Mouse (Mus musculus) brain, embryonic 18.5 days (tissue): ENCODE measurements around the gene Lgals2.

Experiments used
- DNase-seq: peaks from one replicate; pipeline ENCODE4 v3.0.0-alpha.2; 2012; ENCODE audit warnings: low read depth, low spot score

The Lgals2 gene

DNA sequence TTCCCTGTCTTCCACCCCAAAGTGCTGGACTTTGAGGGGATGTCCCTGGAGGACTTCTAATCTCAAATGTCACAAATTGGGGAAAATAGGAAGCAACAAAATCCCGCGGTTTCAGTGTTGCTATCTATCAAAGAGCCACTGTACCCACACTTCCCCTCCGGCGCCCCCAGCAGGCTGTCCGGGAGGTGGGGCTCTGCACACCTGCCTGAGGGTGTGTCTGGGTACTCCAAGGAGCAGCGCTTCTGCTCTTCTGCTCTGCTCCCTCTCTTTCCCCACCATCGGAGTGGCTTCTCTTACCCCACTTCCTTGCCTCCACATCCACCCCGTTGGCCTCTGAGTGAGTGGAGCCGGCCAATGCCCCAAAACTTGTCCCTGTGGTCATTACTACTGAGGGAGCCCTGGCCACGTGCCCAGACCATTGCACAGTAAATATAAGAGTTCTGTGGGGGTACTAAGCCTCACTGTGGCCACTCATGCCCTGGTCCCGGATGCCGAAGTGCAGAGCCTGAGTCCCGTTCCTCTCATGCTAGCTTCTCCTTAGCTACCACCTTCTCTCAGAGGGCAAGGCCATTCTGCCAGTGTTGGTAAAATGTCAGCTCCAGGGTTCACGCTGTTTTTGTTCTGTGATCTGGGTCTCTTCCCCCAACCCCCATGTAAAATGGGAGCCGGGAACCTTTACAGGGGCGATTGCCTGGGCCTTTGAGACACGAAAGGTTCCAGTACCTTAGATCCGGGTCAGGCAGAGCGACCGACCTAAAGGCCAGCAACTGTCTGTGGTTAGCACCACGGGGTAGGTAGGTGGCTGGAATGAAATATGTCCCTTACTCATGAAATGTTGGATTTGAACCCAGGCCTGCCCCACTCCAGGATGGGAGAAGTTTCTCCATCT lies 11.5 kb downstream of the Lgals2 start:
- no peak for DNase-seq

DNA sequence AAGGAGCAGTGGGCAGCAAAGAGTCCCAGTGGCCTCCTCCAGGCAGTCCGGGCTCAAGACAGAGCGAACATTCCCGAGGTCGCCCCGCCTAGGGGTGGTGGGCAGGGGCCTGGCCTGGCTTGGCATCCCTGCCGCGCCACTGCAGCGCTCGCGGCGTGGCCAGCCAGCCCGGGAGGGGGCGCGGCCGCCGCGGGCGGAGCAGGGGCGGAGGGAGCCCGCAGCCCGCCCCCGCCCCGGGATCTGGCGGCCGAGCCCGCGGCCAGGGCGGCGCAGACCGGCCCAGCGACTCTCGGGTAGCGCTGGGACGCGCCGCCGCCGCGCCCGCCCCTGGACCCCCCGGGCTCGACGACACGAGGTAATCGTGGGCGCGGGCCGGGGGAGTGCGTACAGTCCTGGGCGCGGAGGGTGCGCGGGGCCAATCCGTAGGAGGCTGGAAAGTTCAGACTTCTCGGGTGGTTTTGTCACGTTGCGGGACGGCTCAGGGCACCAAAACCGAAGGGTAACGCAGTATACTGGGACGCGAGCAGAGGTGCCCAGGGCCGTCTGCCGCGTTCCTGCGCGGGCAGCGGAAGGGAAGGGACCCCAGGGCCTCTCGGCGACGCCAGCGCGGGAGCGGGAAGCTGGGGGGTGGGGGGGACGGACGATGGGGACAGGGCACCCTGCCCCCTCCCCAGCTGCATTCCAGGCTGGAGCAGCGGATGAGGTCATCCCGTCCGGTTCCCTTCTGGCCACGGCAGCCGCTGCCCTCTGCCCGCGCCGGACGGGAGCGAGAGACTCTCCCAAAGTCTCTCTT lies 12.8 kb downstream of the Lgals2 start, which contains the start of gene Cdc42ep1:
Gene Cdc42ep1, plus strand, starts transcription at position 254 of the 793 bp plus-strand sequence.
- no peak for DNase-seq

DNA sequence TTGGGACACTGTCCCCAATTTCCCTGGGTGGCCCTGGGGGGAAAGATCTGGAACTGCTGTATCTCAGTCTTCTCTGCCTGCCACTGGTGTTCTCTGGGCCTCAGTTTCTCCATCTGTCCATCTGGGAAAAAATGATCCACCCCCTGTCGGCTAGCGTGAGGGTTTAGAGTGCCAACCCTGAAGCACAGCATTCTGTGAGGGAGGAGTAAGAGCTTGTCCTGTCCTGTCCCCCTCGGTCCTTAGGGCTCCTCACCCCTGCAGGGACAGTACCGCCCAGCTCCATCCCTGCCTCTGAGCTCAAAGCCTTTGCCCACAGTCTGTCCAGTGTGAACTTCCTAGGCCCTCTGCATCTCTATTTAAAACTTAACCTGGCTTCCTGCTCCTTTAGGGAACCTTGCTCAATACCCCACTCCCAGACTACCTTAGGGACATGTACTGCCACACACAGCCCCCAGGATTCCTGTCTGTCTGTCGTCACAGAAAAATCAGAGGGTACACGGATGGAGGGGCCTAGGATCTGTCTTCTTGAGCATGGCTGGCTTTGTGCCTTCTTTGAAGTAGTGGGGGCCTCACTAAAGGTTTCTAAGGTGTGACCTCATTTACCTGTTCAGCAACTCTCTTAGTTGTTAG lies 14.1 kb downstream of the Lgals2 start:
- no peak for DNase-seq

DNA sequence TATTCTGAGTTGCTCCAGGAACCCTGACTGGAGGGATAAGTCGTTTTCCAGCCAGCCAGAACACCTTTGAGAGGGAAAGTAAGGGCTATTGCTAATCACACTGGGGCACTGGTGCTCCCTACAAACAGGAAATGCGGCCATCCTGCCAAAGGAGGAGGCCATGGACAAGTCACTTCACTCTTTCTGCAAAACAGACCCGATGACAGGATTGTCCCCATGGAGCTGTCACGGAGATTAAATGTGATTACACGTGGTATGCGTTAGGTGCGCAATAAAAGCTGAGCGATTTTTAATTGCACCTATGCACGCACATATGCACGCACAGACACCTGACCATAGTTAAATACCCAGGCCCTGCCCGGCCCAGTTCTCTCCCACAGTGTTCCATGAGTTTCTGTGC lies 14.6 kb downstream of the Lgals2 start:
- DNase-seq, result no peak

DNA sequence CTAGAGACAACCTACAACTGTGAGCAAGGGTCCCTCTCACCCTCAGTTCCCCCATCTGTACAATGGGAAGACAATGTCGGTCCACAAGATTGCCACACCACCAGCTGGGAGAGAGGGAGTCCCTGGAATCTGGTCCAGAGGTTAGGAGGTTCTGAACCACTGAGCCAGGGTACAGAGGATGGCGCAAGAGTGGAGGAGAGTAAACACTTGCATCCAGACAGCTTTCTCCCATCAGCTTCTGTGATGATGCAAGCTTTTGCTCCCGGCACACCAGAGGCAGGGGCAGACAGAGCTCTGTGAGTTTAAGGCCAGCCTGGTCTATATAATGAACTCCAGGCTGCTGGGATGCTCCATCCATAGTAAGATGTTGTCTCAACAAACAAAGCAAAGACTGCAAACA lies 15.1 kb downstream of the Lgals2 start:
- no peak for DNase-seq

DNA sequence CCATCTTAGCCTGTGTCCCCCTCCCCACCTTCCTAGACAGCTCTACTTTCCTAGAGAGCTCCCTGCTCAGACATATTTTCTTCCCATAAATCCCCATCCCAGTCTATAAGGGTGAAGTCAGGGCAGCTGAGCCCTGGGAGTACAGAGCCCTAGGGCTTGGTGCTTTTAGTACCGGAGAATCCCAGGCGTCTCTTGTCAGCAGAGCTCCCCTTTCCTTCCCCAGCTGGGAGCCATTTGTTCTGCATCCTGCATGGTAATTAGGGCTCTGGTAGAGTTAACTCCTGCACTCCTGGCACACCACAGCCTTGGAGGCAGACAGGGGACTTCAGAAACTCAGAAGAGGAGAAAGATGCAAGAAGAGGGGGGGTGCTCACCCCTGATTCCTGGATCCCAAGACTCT lies 15.6 kb downstream of the Lgals2 start:
- no peak for DNase-seq

DNA sequence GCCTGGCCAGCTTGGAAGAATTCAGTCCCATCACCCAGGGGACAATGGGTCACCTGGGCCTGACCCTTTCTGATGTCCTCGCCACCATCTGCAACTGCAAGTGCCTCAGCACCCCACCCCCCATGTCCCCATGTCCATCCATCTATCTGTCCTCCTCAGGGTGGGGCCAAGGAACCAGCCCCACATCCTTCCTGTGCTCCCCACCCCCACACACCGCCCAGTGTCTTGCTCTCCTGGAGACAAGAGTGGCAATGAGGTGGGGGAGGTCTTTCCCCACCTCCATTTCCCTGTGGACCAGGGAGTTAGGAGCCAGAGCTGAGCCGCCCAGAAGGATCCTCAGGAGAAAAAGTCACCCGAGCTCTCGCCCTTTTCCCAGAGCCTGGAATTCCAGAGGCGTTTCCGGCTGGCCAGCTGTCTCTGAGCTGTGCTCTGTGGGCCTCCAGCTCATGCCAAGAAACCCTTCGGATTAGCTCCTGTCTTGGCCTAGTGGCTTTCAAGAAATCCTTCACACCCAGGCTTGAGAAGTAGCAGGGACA lies 19.2 kb downstream of the Lgals2 start:
- no peak for DNase-seq

DNA sequence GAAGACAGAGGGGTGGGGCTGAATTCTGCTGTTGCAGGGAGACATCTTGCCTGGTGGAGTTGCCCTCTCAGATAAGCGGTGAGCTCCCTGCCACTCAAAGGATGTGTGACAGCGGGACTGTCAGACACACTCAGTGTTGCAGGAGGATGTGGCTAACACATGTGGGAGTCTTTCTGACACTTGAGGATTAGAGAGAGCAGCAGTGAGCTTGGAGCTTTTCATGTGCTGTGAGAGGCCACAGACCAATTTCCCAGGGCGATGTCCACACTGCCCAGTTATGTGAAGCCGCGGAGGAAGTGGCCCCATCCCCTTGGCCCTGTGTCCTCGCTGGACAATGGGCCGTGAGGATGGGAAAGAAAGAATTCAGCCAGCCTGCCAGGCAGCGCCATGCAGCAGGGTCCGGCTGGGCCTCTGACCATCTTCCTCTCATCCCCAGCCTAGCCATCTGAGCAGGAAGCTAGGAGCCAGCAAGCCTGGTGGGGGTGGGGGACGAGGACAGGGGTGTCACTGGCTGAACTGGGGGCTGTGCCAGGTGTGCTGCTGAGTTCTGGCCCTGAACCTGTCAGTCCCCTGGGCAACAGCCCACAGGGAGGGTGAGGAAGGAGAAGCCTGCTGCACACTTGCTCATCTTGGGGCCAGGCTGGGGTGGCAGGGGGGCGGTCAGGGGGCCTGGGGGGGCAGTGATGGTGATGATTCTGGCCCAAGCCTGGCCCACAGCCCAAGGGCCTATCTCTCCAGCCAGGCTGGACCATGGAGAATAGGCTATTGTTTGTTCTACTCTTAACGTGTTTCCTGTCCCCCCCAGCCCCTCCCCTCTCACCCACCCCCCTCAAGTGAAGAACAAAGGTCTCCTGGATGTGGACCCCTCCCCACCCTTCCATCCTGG lies 19.9 kb downstream of the Lgals2 start:
- no peak for DNase-seq

DNA sequence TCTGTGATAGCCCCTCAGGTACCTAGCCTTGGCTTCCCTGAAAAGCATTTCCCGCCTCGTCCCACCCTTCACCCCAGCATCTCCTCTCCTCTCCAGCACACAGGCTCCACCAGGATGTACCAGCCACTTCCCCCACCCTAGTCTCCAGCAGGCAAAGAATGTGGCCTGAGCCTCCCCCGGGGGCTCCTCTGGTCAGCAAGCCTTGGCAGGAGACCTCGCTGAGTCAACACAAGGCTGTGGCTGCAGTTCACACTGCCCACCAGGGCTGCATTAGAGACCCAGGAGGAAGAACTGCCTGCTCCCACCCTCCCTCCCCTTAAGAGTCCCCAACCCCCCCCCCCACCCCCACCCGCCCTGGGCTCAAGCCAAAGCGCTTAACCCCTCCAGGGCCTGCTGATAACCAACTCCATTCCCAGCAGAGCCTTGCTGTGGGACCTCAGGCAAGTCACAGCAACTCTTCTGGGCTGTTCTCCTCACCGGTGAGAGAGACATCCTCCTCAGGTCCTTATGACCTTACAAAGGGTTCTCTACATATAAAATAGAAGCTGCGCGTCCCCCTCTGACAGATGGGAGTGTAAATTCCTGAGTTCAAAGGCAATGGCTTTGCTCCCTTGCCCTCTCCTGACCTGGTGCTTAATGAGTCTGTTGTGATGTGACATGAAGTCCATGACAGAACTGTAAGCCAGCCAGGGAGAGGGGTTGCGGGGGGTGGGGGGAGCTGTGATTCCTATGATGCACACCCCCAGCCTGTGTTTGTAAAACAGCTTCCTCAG lies 20.9 kb downstream of the Lgals2 start:
- no peak for DNase-seq

DNA sequence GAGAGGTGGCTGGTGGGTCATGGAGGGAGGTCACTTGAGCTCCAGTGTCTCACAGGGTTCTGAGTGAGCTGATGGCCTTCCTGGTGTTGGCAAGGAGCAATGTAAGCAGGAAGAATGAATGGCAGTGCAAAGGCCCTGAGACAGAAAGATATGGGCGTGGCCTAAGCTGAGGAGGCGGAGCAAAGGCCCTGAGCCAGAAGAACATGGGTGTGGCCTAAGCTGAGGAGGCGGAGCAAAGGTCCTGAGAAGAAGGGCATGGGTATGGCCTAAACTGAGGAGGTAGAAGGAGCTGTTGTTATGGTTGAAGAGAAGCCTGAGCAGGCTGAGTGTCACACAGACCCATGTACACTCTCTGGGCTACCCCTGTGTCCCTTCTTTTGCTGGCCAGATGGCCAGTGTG lies 21.7 kb downstream of the Lgals2 start:
- DNase-seq, result no peak

DNA sequence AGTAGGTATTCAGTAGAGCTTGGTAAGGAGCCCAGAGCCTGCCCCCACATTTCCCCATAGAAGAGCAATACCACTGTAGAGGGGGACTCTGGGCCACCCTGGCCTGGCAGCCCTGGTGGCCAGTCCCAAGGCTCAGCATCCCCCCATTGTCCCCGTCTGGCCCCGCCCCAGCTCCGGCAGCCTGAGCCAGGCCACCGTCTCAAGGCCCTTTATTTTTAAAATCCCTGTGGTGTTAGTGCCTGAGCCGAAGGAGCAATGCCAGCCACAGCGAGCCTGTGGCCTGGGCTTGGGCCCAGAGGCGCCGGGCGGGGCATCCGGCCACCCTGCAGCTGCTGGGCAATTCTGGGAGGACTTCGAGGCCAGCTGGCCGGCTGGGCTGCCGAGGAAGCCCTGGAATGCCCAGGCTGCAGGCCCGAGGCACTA lies 22.6 kb downstream of the Lgals2 start:
- peak; percentile 49 for DNase-seq

DNA sequence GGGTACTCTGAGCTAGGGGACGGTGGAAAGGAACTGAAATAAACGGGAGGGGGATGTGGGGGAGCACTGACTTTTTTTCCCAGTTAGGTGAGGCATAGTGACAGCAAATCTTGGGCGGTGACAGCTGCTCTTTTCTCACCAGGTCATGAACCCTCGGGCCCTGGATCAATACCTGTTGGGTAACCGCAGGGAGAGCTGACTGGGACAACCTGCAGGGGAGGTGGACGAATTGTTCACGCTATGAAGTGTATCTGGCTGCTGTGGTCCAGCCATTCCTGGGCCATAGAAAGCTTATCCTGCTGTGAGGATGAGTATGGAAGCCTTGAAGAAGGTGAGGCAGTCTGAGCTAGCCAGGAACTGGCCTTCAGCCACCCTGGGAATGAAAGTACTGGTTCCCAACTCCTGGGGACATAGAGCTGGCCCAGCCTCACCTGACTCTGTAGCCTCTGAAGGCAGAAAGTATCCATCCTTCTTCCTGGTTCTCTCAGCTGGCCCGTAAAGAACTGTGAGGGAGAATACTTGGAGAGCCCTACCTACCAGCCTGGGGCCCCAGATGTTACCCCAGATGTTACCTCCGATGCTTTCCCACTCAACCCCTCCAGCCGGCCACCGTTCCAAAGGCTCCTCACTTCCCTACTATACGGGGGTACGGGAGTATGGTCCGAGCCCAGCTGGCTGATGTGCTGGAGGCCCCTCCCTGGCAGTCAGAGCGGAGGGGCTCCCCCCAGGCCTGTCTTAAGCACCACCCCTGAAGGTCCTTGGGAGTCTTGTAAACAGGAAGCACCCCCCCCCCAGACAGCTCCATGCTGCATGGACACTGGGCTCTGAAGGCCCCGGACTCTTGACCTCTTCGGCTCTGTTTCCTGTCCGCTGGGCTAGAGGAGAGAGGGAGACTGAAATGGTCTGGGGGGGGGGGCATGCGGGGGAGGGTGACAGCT lies 23.3 kb downstream of the Lgals2 start:
- DNase-seq, result no peak

DNA sequence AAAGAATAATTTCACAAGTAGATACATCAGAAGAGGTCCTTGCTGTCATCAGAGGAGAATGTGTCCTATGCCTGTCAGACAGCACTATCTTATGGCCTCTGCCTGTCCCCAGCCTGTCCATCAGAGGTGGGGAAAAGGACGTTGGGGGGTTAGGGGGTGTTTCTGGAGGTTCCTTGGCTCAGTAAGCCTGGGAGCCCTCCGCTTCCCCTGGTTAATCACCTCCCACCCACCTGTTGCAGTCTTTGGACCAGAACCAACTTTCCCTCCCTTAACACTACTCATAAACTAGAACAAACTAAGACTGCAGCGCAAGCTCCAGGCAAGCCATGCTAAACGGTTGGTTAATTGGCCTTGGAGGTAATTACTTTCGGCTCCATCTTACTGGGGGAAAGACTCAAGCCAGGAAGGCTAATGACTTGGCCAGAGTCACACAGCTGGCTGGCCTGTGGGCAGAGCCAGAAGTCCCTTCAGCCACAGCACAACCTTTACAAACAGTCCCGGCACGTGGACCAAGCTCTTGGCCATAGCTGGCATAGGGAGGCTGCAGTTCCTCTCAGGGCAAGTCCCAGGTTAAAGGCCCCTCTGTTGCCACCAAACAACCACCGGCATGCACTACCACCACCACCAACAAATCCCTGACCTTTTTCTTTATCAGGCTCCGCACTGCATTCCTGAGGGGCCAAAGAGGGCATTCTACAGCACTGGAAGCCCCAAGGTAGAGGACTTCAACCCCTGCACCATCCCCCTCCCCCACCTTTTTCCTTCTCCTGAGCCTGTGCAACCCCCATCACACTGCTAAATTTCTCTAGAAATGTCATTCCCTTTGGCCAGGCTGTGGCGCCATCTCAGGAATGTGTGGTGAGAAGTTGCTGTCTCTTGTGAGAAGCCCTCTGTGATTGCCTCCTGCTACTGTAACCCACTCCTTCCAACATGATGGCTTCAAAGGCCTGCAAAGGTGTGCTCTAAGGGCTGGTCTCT lies 24.3 kb downstream of the Lgals2 start:
- no peak for DNase-seq

DNA sequence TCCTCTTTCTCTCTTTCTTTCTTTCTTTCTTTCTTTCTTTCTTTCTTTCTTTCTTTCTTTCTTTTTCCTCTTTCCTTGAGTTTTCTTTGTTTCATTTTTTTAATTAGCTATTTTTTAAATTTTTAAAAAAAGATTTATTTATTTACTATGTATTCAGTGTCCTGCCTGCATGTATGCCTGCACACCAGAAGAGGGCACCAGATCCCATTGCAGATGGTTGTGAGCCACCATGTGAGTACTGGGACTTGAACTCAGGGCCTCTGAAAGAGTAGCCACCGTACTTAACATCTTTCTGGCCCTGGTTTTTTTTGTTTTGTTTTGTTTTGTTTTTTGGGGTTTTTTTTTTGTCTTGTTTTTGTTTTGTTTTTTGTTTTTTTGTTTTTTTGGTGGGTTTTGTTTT lies 25.7 kb downstream of the Lgals2 start:
- no peak for DNase-seq

DNA sequence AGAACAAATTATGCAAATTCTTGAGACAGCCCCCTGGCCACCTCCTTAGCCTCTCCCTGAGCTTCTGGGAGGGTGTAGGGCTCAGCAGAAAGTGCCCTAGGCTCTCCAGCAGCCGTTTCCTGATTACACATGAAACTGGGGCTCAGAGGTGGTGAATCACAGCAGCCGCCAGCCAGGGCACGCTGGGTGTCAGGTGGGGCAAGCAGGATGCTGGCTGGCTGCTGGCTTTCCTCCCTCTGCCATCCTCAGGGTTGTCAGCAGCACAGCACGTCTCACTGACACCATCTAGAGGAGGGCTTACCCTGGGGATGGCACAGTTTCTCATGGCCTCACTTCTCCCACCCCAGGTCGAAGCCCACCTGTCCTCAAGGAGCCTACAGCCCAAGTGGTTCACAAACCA lies 27.0 kb downstream of the Lgals2 start:
- no peak for DNase-seq

DNA sequence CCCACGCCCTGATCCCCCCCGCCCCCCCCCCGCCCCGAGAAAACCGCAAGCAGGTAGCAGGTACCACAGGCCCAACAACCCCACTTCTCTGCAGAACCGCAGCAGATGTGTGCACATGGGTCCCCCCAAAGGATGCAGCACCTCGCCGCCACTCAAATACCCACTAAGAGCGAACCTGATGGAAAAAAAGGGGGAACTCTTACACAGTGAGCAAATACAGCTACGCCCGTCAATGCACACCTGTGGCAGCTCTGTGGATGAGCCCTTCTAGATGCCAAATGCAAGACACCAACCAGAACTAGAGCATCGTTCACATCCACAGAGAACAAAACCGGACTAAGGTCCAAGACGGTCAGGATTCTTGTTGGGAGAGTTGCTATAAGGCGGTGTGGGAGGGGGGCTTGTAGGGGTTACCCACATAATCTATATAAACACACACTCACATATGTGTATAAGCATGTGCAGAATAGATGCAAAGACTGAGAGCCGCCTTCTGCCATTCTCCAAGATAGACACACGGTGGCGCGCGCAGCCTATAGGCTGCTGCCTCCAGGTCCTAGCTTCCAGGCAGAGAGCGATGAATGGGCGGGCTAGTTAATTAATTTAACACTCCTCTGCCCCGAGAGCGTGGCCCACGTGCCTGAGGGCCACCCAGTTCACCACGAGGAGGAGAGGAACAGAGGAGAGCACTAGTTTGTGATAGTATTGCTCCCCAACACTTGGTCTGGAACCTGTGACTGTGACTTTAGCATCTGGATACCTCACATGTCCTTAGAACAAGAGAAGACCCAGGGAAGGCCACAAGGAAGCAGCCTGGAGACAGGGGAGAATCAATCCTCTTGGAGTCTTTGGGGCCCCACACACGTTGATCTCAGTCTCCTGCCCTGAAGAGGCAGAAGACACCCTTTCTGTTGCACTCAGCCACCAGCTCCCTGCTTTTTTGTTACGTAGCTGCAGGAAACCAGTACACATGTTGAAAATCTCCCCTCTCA lies 28.8 kb downstream of the Lgals2 start:
- DNase-seq, result no peak

DNA sequence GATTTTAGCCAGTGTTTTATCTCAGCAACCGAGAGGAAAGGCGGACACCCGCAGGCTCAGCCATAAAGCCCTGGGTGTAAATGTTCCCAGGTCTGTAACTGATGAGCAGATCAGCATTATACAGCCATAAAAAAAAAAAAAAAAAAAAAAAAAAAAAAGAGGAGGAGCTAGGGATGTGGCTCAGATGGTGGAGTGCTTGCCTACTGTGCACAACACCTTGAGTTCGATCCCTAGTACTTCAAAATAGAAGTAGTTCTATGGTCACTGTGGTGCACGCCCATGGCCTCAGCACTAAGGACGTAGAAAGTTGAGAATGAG lies 39.3 kb downstream of the Lgals2 start:
- no peak for DNase-seq
